Mouse (Mus musculus) megakaryocyte, embryonic 14.5 days (primary cell): ENCODE results near the gene Helz.

Source experiments
- FLI1 ChIP-seq: IDR thresholded peaks from 2 replicates; pipeline ENCODE4 v1.6.1; 2012; ENCODE audit warnings: low read length, inconsistent platforms, mixed read lengths
- GATA1 ChIP-seq: IDR thresholded peaks from 3 replicates; pipeline ENCODE4 v1.6.1; 2012; ENCODE audit warnings: mixed read lengths, low read length, inconsistent platforms, borderline replicate concordance

DNA sequence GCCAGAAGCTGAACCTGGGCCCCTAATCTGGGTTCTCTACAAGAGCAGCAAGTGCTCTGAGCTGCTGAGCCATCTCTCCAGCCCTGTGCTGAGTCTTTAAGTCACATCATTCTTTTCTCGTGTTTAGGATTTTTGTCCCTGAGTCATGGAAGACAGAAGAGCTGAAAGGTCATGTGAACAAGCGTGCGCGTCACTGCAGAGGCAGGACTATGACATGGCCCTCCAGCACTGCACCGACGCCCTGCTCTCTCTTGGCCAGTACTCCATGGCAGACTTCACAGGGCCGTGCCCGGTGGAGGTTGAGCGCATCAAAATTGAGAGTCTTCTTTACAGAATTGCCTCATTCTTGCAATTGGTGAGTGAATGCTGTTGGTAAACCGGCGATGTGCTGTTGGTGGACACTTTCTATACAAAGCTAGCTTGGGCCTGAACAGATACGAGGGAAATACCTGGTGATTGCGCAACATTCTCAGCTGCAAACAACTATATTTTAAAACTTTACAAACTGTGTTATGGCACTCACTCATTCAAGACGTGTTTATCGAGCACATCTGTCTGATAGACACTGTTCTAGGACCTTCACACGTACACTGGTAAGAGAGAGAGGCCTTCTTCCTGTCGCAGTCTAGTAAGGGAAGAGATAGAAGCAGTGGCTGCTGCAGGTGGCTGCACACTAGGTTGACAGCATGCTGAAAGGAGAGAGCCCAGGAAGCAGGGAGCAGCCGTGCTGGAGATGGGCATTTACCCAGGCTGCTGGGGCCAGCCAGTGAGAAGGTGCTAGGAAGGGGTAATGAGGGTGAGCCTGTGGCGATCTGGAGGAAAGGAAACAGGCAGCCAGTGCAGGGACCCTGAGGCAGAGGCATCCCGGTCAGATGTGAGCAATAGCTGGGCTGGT, 27.3 kb downstream of the Helz start:
- TF ChIP-seq GATA1 (no peak), FLI1 (no peak)
